Mouse (Mus musculus) midbrain, embryonic 15.5 days (tissue): Measurements from ENCODE around the gene Psmb11. TPM values are rescaled to one million over a fixed set of nuclear protein-coding genes. Genes with fewer than 3 reads are reported as not detected.

Experiments used
- ATAC-seq: fragments of 200-750 bp; cut with Nextera tagmentation; replicated peaks from 2 replicates; pipeline ENCODE4 v1.8.0; 2017; ENCODE audit warnings: moderate TSS enrichment
- H3K27ac ChIP-seq: fragments of 300-500 bp; sonication (generic); 2 replicates; pipeline ENCODE4 v1.5.1; 2015; ENCODE audit warnings: mild to moderate bottlenecking, inconsistent platforms
- H3K27me3 ChIP-seq: fragments of 300-500 bp; sonication (generic); replicated peaks from 2 replicates; pipeline ENCODE4 v1.6.1; 2015; ENCODE audit warnings: inconsistent platforms
- H3K36me3 ChIP-seq: fragments of 300-500 bp; sonication (generic); replicated peaks from 2 replicates; pipeline ENCODE4 v1.6.1; 2015; ENCODE audit warnings: inconsistent platforms
- H3K4me1 ChIP-seq: fragments of 300-500 bp; sonication (generic); 2 replicates; pipeline ENCODE4 v1.6.1; 2015; ENCODE audit warnings: inconsistent platforms
- H3K4me2 ChIP-seq: fragments of 300-500 bp; sonication (generic); 2 replicates; pipeline ENCODE4 v1.6.1; 2015; ENCODE audit warnings: inconsistent platforms, mild to moderate bottlenecking, moderate library complexity
- H3K4me3 ChIP-seq: fragments of 300-500 bp; sonication (generic); 2 replicates; pipeline ENCODE4 v1.5.1; 2015; ENCODE audit warnings: mild to moderate bottlenecking, inconsistent platforms
- H3K9ac ChIP-seq: fragments of 300-500 bp; sonication (generic); 2 replicates; pipeline ENCODE4 v1.6.1; 2015; ENCODE audit warnings: mild to moderate bottlenecking, inconsistent platforms
- H3K9me3 ChIP-seq: fragments of 300-500 bp; sonication (generic); 2 replicates; pipeline ENCODE4 v1.6.1; 2016; ENCODE audit warnings: inconsistent platforms
- WGBS: fragments of 180-500 bp; shearing (Covaris S2); methylation state at CpG from one replicate; pipeline ENCODE4 v1.1.7; 2015; ENCODE audit warnings: mixed read lengths; 5-methylcytosine and 5-hydroxymethylcytosine counted together
- polyA plus RNA-seq: library from polyadenylated mRNA; unstranded; fragments of >200 nt; fragmentation: Nextera tagmentation; extraction: Ambion mirVana; gene quantifications from 2 replicates; pipeline ENCODE4 v1.2.1, GENCODE M21; 2015

Psmb11 gene
- polyA plus RNA-seq, 1 experiment from 2014 or later, result not detected

- no peak overlapping the region for H3K4me2 ChIP-seq
Measured at GRCm38 (mm10) chr14:54646898-54647636, 25.8 kb downstream of the Psmb11 start.

GRCm38 (mm10) chr14:54647900-54648299, 26.7 kb downstream of the Psmb11 start:
- Histone ChIP-seq H3K4me3 (no peak overlapping the region), H3K9ac (no peak overlapping the region), H3K36me3 (peaks cover 53% of the 10 kb centered on the region), H3K27me3 (no peaks in the 10 kb centered on the region), H3K27ac (no peak overlapping the region), H3K9me3 (no peaks in the 10 kb centered on the region), H3K4me1 (peaks cover 44% of the 10 kb centered on the region), H3K4me2 (no peak overlapping the region)
- no peak for ATAC-seq
- 60% methylated on average over 4 of the region's 4 CpGs for WGBS

More at GRCm38 (mm10) chr14:54646898-54647636, 25.8 kb downstream of the Psmb11 start:
- H3K36me3 ChIP-seq, result peaks cover 61% of the 10 kb centered on the region
- WGBS, result 94% methylated on average over 8 of the region's 8 CpGs
- no peak for ATAC-seq
- H3K9me3 ChIP-seq, result no peaks in the 10 kb centered on the region
- no peaks in the 10 kb centered on the region for H3K27me3 ChIP-seq
- no peak overlapping the region for H3K9ac ChIP-seq
- H3K27ac ChIP-seq, result no peak overlapping the region
- H3K4me3 ChIP-seq, result no peak overlapping the region
- peaks cover 39% of the 10 kb centered on the region for H3K4me1 ChIP-seq

GRCm38 (mm10) chr14:54650621-54651454, 29.6 kb downstream of the Psmb11 start:
- peaks cover 28% of the 10 kb centered on the region for H3K36me3 ChIP-seq
- no peak overlapping the region for H3K9ac ChIP-seq
- H3K4me1 ChIP-seq, result peaks cover 53% of the 10 kb centered on the region
- peak overlapping the region; percentile 88 for H3K4me2 ChIP-seq
- peak overlapping the region; percentile 87 for H3K27ac ChIP-seq
- no peaks in the 10 kb centered on the region for H3K27me3 ChIP-seq
- ATAC-seq, result peak; percentile 35
- no peaks in the 10 kb centered on the region for H3K9me3 ChIP-seq
- 0 out of 2 replicates have a peak overlapping the region, but pooled peaks have one; percentile 7 for H3K4me3 ChIP-seq
- WGBS, result 62% methylated on average over 23 of the region's 23 CpGs

- peak; percentile 19 for ATAC-seq
- Histone ChIP-seq H3K9ac (no peak overlapping the region), H3K4me2 (peak overlapping the region; percentile 88), H3K4me3 (no peak overlapping the region), H3K4me1 (peaks cover 53% of the 10 kb centered on the region), H3K36me3 (peaks cover 27% of the 10 kb centered on the region), H3K9me3 (no peaks in the 10 kb centered on the region), H3K27ac (peak overlapping the region; percentile 87), H3K27me3 (no peaks in the 10 kb centered on the region)
- WGBS, result 67% methylated on average over 4 of the region's 4 CpGs
Measured at GRCm38 (mm10) chr14:54651556-54651955, 30.3 kb downstream of the Psmb11 start.

GRCm38 (mm10) chr14:54652787-54653186, 31.6 kb downstream of the Psmb11 start:
- Histone ChIP-seq H3K9me3 (no peaks in the 10 kb centered on the region), H3K9ac (peak overlapping the region; percentile 76), H3K27me3 (no peaks in the 10 kb centered on the region), H3K4me1 (peaks cover 53% of the 10 kb centered on the region), H3K4me3 (peak overlapping the region; percentile 66), H3K27ac (peak overlapping the region; percentile 87), H3K4me2 (peak overlapping the region; percentile 88), H3K36me3 (peaks cover 26% of the 10 kb centered on the region; the same call in 1 of the 2 replicates)
- WGBS, result 1% methylated on average over 7 of the region's 7 CpGs
- no peak for ATAC-seq

- Histone ChIP-seq H3K9me3 (no peaks in the 10 kb centered on the region), H3K27me3 (no peaks in the 10 kb centered on the region), H3K36me3 (peaks cover 31% of the 10 kb centered on the region; the same call in 1 of the 2 replicates), H3K4me2 (peak overlapping the region; percentile 88), H3K27ac (peak overlapping the region; percentile 87), H3K9ac (peak overlapping the region; percentile 76), H3K4me3 (peak overlapping the region; percentile 66), H3K4me1 (peaks cover 47% of the 10 kb centered on the region)
- WGBS, result 0% methylated on average over 12 of the region's 12 CpGs
- ATAC-seq, result peak; percentile 89
Measured at GRCm38 (mm10) chr14:54653496-54653895, 32.3 kb downstream of the Psmb11 start.

- no peak overlapping the region for H3K4me2 ChIP-seq
- no peaks in the 10 kb centered on the region for H3K4me1 ChIP-seq
- no peaks in the 10 kb centered on the region for H3K9me3 ChIP-seq
- no peak overlapping the region for H3K4me3 ChIP-seq
- no peak overlapping the region for H3K9ac ChIP-seq
- H3K27me3 ChIP-seq, result no peaks in the 10 kb centered on the region
- WGBS, result 95% methylated on average over 2 of the region's 2 CpGs
- no peak for ATAC-seq
- H3K27ac ChIP-seq, result no peak overlapping the region
- H3K36me3 ChIP-seq, result peaks cover 85% of the 10 kb centered on the region
Measured at GRCm38 (mm10) chr14:54660009-54660408, 38.8 kb downstream of the Psmb11 start.

GRCm38 (mm10) chr14:54664477-54665222, 43.4 kb downstream of the Psmb11 start:
- Histone ChIP-seq H3K27me3 (no peaks in the 10 kb centered on the region), H3K4me1 (no peaks in the 10 kb centered on the region), H3K9me3 (no peaks in the 10 kb centered on the region), H3K4me2 (no peak overlapping the region), H3K4me3 (no peak overlapping the region), H3K36me3 (peaks cover 83% of the 10 kb centered on the region), H3K27ac (no peak overlapping the region), H3K9ac (no peak overlapping the region)
- no peak for ATAC-seq
- 92% methylated on average over 10 of the region's 10 CpGs for WGBS

GRCm38 (mm10) chr14:54669381-54669780, 48.1 kb downstream of the Psmb11 start:
- Histone ChIP-seq H3K36me3 (peaks cover 50% of the 10 kb centered on the region), H3K4me3 (no peak overlapping the region), H3K9me3 (no peaks in the 10 kb centered on the region), H3K27me3 (no peaks in the 10 kb centered on the region), H3K4me1 (no peaks in the 10 kb centered on the region), H3K9ac (no peak overlapping the region), H3K27ac (no peak overlapping the region), H3K4me2 (no peak overlapping the region)
- no peak for ATAC-seq
- 78% methylated on average over 4 of the region's 4 CpGs for WGBS

- ATAC-seq, result no peak
- Histone ChIP-seq H3K9me3 (no peaks in the 10 kb centered on the region), H3K4me1 (no peaks in the 10 kb centered on the region), H3K4me2 (no peak overlapping the region), H3K9ac (no peak overlapping the region), H3K36me3 (peaks cover 46% of the 10 kb centered on the region), H3K27me3 (no peaks in the 10 kb centered on the region), H3K4me3 (no peak overlapping the region), H3K27ac (no peak overlapping the region)
- 83% methylated on average over 2 of the region's 2 CpGs for WGBS
Measured at GRCm38 (mm10) chr14:54674317-54674716, 53.1 kb downstream of the Psmb11 start.

GRCm38 (mm10) chr14:54676290-54676689, 55.1 kb downstream of the Psmb11 start:
- no peaks in the 10 kb centered on the region for H3K27me3 ChIP-seq
- no peaks in the 10 kb centered on the region for H3K4me1 ChIP-seq
- H3K4me3 ChIP-seq, result no peak overlapping the region
- H3K27ac ChIP-seq, result no peak overlapping the region
- H3K4me2 ChIP-seq, result no peak overlapping the region
- no peak for ATAC-seq
- no peak overlapping the region for H3K9ac ChIP-seq
- whole genome bisulfite sequencing, result 89% methylated on average over 5 of the region's 5 CpGs
- H3K36me3 ChIP-seq, result peaks cover 42% of the 10 kb centered on the region
- no peaks in the 10 kb centered on the region for H3K9me3 ChIP-seq
